Mouse (Mus musculus): ENCODE measurements at regions not wholly inside any gene's neighbourhood (a gene's known extent, or its start where the extent isn't known, plus 50 kb on each side); places are given as distances from the start of the nearest gene placed in this dataset.

GRCm38 (mm10) chr17:89658326-89658725, 251.9 kb downstream of the Gm10184 start:
- TF ChIP-seq CTCF (IDR thresholded peaks at IDR 0.05; ENCODE audit: low read depth), result no peak
- no peak for TF ChIP-seq EP300 (IDR thresholded peaks at IDR 0.05; ENCODE audit: low read depth)

Measured in heart, postnatal 0 days (tissue).